Mouse (Mus musculus): ENCODE data around the gene Gm47955.
"Not testable (repeated sequence)": the region's sequence is repeated elsewhere in the genome, so short reads cannot be mapped to it uniquely, and the experiment has no call there.

The Gm47955 gene

GRCm38 (mm10) chr1:82987530-82988198 lies 27.6 kb downstream of the Gm47955 start:
- TF ChIP-seq GATA4 (IDR thresholded peaks at IDR 0.05; ENCODE audit: insufficient replicate concordance, low read length) = no peak

GRCm38 (mm10) chr1:82991062-82991461 lies 31.0 kb downstream of the Gm47955 start:
- TF ChIP-seq GATA4 (IDR thresholded peaks at IDR 0.05; ENCODE audit: insufficient replicate concordance, low read length) = no peak

GRCm38 (mm10) chr1:82991596-82991995 lies 31.5 kb downstream of the Gm47955 start:
- TF ChIP-seq GATA4 (IDR thresholded peaks at IDR 0.05; ENCODE audit: insufficient replicate concordance, low read length) = no peak

- TF ChIP-seq GATA4 (IDR thresholded peaks at IDR 0.05; ENCODE audit: insufficient replicate concordance, low read length) = no peak
These were observed 32.0 kb downstream of the Gm47955 start for GRCm38 (mm10) chr1:82992093-82992492.

- TF ChIP-seq GATA4 (IDR thresholded peaks at IDR 0.05; ENCODE audit: insufficient replicate concordance, low read length) = no peak
These were observed 33.9 kb downstream of the Gm47955 start for GRCm38 (mm10) chr1:82993947-82994346.

- TF ChIP-seq GATA4 (IDR thresholded peaks at IDR 0.05; ENCODE audit: insufficient replicate concordance, low read length) = not testable (repeated sequence)
These were observed 40.2 kb downstream of the Gm47955 start, which contains the start of gene Gm47959 for GRCm38 (mm10) chr1:83000306-83000705. TSS of gene Gm47959 (plus strand) at chr1:83000548.

GRCm38 (mm10) chr1:83006218-83007179 lies 46.4 kb downstream of the Gm47955 start:
- no peak for TF ChIP-seq GATA4 (IDR thresholded peaks at IDR 0.05; ENCODE audit: insufficient replicate concordance, low read length)

- no peak for TF ChIP-seq GATA4 (IDR thresholded peaks at IDR 0.05; ENCODE audit: insufficient replicate concordance, low read length)
These were observed 47.4 kb downstream of the Gm47955 start for GRCm38 (mm10) chr1:83007471-83007870.
